Mouse (Mus musculus) skeletal muscle tissue, adult 2 months (tissue): ENCODE data around the gene Ttll3.

Source experiments
- DNase-seq: peaks from one replicate; pipeline ENCODE4 v3.0.0-alpha.2; 2012; ENCODE audit warnings: low read depth, low spot score

Gene Ttll3

DNA sequence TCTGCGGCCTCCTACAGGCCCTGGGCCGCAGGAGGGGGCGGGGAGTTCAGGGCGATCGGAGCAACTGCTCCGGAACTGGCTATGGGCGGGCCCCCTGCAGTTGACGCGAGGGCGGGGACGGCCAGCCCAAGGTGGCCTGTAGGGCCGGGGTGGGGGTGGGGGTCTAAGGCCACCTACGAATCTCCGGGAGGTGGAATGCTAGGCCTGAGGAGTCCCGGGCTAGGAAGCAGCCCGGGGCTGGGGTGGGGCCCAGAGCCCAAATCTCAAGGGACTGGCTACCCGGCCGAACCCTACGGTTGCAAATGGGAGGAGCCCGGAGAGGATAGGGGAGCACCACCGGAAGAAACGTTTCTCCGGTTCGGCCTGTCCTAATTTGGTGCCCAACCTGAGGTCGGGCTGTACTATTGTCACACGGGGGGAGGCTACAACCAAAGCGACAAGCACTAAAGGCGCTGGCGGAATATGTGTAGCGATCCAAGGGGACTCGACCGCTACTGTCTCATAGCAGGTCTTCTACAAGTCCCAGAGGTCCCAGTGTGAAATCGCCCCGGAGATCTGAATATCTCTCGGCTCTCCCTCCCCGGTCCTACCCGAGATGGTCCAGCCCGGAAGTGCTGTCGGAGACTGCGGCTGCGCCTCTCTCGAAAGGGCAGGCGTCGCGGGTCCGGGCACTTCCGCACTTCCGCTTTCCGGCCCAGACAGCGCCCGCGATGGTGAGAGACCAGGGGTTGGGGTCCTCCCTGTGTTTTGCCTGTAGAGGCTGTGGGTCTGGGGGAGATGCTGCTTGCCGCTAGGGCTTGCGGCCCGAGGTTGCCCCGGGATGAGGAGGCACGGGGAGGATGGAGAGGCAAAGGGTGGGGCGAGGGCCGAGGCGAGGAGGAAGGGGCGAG is 11.3 kb upstream of the Ttll3 start, which contains the start of the genes Tada3 and Arpc4:
Gene Tada3, minus strand, starts transcription at position 388 of the 890 bp plus-strand sequence.
Gene Arpc4, plus strand, starts transcription at position 620 of the 890 bp plus-strand sequence.
- peak; percentile 94 for DNase-seq

- no peak for DNase-seq
Observed at GRCm38 (mm10) chr6:113379246-113379645, 9.8 kb upstream of the Ttll3 start.

DNA sequence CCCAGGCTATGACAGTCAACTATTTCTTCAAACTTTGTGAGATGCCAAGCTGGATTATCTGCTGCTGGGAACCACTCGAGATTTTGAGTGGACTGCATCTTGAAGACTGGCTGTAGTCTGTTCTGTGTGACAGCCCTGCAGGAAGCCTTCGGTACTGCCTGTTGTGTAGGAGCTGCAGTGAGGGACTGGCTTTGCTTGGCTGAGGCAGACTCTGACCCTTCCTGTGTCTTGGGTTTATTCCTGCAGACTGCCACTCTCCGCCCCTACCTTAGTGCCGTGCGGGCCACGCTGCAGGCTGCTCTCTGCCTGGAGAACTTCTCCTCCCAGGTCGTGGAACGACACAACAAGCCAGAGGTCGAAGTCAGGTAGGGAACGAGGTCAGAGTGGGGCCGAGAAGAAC is 8.6 kb upstream of the Ttll3 start:
- DNase-seq: no peak

GRCm38 (mm10) chr6:113384351-113384927 is 4.6 kb upstream of the Ttll3 start:
- no peak for DNase-seq

DNA sequence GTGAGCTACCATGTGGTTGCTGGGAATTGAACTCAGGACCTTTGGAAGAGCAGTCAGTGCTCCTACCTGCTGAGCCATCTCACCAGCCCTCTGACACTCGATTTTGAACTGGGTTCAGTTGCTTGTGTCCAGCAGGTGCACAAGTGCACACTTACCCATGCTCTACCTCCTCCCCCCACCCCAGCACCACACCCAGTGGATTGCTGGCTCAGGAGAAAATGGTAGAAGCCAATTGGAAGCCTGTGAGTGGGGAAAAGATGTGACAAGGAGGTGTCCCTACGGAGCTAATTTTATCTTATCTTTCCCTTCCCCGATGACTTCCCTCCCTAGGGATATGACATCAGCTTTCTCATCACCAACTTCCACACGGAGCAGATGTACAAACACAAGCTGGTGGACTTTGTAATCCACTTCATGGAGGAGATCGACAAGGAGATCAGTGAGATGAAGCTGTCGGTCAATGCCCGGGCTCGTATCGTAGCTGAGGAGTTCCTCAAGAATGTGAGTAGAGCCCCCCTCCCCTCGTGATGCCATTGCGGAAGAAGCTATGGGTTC is 3.8 kb upstream of the Ttll3 start:
- DNase-seq: no peak

DNA sequence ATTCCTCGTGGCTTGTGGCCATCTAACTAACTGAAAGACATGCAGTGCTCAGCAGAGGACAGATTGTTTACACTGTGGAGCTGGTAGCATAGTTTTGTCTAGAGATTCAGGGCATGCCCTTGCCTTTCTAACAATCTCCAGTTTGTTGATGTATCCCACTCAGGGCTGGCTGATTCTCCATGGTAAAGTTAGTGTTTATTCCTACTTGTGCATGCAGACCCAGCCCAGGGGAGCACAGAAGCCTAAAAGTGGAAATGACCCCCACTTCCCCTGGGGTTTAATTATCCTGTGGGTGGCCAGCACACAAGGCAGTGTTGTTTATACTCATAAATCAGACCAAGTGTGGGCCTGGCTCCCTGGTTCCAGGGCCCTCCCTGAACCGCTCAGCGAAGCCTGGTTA is 3.0 kb upstream of the Ttll3 start:
- no peak for DNase-seq

DNA sequence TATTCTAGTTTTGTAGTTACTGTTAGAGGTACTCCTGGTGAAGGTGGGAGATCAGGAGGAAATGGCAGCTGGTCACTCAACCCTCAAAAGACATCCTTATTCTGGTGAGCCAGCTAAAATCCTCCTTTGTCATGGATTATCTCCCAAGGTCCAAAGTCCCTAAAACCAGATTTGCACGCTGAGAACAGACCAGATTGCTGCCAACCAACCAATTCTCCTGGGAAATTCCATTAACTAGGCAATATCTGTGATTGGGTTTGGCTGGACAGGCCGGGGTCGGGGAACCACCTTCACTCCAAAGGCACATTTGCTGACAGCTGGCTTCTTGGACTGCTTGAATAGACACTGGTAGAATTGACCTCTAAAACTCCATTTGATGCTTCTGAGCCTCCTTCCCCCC is 1.7 kb downstream of the Ttll3 start:
- DNase-seq: no peak

- no peak for DNase-seq
Observed at GRCm38 (mm10) chr6:113392015-113392386, 2.9 kb downstream of the Ttll3 start.

GRCm38 (mm10) chr6:113392387-113393071 is 3.5 kb downstream of the Ttll3 start:
- DNase-seq: no peak

DNA sequence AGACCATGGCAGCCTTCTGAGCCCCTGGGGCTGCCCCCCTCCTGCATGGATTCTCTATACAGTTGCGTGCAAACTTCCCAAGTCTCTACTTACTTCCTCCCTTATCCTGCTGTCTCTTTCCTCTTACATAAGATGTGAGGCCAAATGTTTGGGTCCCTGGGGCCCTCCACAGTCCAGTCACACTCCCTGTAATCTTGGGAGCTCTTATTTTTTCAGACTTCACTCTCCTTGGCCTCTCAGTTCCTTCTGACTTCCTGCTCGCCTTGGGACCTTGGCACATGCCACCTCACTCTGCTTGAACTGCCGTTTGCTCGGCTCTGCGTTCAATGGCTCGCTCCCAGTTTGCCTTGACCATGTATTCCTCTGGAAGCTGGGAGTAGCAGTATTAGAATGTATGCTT is 4.9 kb downstream of the Ttll3 start:
- no peak for DNase-seq

GRCm38 (mm10) chr6:113394811-113395210 is 5.8 kb downstream of the Ttll3 start:
- no peak for DNase-seq

DNA sequence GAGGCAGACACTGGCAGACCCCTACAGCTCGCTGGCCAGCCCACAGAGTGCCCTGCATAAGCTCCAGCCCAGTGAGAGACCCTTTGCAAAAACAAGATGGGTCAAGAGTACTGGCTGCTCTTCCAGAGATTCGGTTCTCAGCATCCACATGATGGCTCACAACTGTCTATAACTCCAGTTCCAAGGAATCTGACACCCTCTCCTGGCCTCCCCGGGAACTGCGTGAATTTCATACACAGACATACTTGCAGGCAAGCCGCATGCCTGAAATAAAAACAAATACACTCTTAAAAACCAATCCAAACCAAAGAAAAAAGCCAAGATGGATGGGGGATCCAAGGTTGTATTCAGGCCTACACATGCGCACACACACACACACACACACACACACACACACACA is 6.4 kb downstream of the Ttll3 start:
- DNase-seq: no peak

GRCm38 (mm10) chr6:113396270-113397030 is 7.4 kb downstream of the Ttll3 start:
- DNase-seq: no peak

DNA sequence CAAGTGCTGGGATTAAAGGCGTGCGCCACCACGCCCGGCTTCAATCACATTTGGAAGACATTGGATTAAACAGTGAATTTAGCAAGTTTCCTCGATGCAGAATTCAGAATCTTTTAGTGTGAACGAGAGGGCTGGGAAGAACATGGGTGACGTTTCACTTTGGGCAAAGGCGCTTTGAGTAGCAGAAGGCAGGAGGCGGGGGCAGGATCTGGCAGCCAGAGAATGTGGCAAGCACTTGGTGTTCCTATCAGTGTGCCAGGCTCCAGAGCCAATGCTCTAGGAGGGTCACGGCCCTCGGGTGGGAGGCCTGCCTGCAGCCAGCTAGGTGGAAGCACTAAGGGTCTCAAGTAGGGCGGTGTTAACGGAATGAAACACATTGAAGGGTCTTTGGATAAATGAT is 13.0 kb downstream of the Ttll3 start:
- DNase-seq: peak; percentile 45

DNA sequence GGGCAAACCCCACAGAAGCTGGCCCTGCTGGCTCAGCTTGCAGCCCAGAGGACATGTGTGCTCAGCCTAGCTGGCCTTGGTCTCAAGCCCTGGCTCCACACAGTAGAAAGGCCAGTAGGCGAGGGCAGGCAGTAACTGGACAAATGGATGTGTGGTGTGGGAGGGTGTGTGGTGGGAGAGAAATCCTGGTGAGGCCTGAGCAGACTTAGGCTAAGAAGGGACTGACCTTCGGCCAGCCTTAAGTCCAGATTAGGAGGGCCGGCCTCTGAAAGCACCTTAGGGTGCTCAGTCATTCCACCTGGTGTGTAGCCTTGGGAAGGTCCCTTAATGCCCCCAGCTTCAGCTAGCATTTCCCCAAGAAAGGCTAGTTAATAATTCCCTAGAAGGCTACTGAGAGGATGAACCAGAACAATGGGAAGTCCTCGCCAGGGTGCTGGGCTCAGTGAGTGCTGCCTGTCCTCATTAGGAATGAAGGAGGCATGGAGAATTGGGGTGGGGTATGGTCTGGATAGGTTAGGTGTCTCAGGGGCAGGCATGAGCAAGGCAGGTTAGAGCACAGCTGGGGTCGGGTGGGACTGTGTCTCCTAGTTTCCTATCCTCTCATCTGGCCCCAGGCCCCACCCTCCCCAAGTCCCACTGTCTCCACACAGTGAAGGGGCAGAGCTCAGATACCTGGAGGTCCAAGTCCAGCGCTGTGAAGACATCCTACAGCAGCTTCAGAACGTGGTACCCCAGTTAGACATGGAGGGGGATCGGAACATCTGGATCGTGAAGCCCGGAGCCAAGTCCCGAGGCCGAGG is 15.8 kb downstream of the Ttll3 start:
- DNase-seq: no peak

DNA sequence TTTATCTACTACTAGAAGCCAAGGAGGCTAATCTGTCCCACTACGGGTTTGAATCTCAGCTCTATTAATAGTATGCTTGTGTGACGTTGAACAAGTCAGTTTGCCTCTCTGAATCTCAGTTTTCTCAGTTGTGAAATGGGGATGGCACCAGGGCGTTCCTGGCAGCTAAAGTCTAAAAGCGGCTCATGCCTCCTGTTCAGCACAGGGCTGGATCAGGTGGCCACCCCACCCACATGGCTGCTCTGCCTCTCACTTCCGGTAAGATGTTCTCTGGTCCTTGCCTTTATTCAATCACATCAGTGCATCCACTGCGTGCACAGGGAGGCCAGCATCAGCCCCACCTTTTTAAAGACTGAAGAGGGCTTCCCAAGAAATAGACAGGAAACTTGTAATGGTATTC is 16.4 kb downstream of the Ttll3 start:
- no peak for DNase-seq

DNA sequence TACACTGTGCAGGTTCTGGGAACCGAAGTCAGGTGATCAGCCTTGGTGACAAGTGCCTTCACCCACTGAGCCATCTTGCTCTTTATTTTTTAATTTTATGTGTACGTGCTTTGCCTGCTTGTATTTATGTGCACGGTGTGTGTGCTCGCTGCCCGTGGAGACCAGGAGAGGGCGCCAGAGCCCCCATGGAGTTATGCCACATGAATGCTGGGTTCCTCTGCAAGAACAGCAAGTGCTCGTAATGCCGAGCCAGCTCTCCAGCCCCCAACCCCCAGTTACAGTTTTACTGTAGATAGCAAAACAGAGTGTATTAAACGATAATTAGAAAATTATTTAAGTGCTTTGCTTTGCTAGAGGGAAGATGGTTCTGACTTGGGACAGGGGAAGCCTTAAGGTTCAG is 17.6 kb downstream of the Ttll3 start:
- no peak for DNase-seq

- DNase-seq: no peak
Observed at GRCm38 (mm10) chr6:113410001-113410400, 20.9 kb downstream of the Ttll3 start.

DNA sequence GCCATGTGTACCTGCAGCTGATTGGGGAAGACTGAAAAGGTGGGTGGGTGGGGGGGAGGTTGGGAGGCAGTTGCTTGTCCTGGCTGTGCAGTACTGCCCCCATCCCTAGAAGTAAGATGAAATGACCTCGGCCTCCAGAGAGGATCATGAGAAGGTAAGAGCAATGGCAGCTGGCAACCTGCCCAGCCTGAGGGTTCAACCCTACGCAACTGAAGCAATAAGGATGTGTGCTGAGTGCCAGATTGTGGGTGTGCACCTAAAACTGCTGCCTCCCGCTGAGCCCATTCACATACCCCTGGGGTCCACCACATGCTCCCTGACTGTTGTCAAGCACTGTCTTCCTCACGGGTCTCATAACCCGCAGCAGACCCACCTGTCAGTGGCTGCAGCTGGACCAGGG is 27.4 kb downstream of the Ttll3 start:
- no peak for DNase-seq

DNA sequence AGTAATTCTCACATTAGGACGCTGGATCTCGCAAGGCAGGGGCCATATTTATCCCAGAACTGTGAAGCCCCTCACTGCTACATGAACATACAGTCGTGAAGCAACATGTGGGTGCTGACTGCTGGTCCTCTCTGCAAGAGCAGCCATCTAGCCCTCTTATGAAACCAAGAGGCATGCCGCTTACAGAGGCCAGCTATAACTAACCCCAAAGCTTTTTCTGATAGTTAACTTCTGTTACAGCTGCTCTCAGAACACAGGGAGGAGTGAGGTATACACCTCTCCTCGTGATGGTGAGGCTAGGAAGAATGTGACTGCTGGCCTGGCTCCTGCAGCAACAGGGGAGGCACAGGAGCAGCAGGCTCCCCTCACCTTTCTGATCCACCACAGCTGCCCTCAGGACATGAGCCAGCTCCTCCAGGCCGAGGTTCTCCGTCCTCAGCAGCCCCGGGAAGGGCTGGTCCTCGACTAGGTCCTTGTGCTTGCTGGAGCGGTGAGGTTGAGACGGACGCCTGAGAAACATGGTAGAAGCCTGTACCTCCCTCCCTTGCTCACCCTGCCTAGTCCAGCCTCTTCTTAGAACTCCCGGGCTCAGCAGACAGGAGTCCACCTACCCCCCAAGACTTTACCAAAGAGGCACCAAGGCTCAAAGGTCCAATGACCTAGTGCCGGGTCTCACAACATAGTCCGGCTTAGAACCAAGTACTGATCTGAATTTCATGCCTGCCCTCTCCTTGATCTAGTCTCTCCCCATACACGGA is 29.6 kb downstream of the Ttll3 start:
- no peak for DNase-seq
